In the genomic region with DNA sequence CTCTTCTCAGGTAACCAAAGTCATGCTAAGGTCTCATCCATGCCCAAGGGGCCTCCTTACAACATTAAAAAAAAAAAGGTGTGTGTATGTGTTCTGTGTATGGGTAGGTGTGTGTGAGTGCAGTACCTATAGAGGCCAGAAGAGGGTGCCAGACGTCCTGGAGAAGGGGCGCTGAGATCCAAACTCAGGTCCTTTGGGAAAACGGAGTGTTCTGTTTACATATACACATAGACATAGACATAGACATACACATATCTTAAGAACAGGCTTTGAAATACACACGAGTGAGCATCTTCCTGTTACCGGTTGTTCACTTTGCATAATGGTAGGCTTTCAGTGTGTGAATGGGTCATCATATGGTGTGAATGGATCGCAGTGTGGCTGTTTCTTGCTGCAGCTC, we compare ENCODE assay signal across 1 mouse cellular context.
TF ChIP-seq lines count a peak whose summit lies in the region.

No protein-coding gene starts in this region.

TF ChIP-seq in MEL, 35 proteins besides CTCF, POLR2A, EP300 and RAD21:
- TF ChIP-seq SMC3 (IDR thresholded peaks at IDR 0.05; ENCODE audit: low read depth, low read length) (0 out of 2 replicates have a peak, but pooled peaks have one; percentile 27), MAX (IDR thresholded peaks at IDR 0.05; ENCODE audit: low read length) (no peak)
